Mouse (Mus musculus): ENCODE measurements around the gene Olfr71. TPM values are rescaled to one million over a fixed set of nuclear protein-coding genes. Genes with fewer than 3 reads are reported as not detected.

The Olfr71 gene
- total and polyA plus RNA-seq, 2 experiments from 2014 or later = not detected

- Histone ChIP-seq H3K9me3 (replicated peaks; ENCODE audit: control insufficient read depth, low read length) (no peaks in the 10 kb centered on the region), H3K4me2 (ENCODE audit: low read depth, low read length) (no peak overlapping the region), H3K36me3 (replicated peaks; ENCODE audit: control insufficient read depth, insufficient read depth, low read length) (peaks cover 20% of the 10 kb centered on the region), H3K4me3 (ENCODE audit: low read depth, low read length) (no peak overlapping the region), H3K4me1 (ENCODE audit: control insufficient read depth, insufficient read depth) (no peaks in the 10 kb centered on the region), H3K27ac (ENCODE audit: low read depth) (no peak overlapping the region), H3K9ac (replicated peaks; ENCODE audit: low read depth, low read length) (no peak overlapping the region), H3K27me3 (ENCODE audit: control insufficient read depth, insufficient read depth, low read length) (no peaks in the 10 kb centered on the region)
- DNase-seq (ENCODE audit: low spot score) (no peak), ATAC-seq (ENCODE audit: insufficient read depth, low read depth) (no peak)
- 85% methylated on average over 7 of the region's 7 CpGs for WGBS
- no peak for TF ChIP-seq EP300 (IDR thresholded peaks at IDR 0.05; ENCODE audit: low read depth)
- no peak for TF ChIP-seq CTCF (IDR thresholded peaks at IDR 0.05; ENCODE audit: low read depth)
Observed at GRCm38 (mm10) chr4:43679416-43680043, 30.5 kb downstream of the Olfr71 start.

GRCm38 (mm10) chr4:43678541-43678940, 31.5 kb downstream of the Olfr71 start:
- no peaks in the 10 kb centered on the region for H3K9me3 ChIP-seq (replicated peaks; ENCODE audit: control insufficient read depth, low read length)
- H3K4me3 ChIP-seq (ENCODE audit: low read depth, low read length) = no peak overlapping the region
- no peak overlapping the region for H3K27ac ChIP-seq (ENCODE audit: low read depth)
- ATAC-seq (ENCODE audit: insufficient read depth, low read depth) = no peak
- H3K4me2 ChIP-seq (ENCODE audit: low read depth, low read length) = no peak overlapping the region
- DNase-seq (ENCODE audit: low spot score) = no peak
- H3K27me3 ChIP-seq (ENCODE audit: control insufficient read depth, insufficient read depth, low read length) = no peaks in the 10 kb centered on the region
- no peak overlapping the region for H3K9ac ChIP-seq (replicated peaks; ENCODE audit: low read depth, low read length)
- TF ChIP-seq EP300 (IDR thresholded peaks at IDR 0.05; ENCODE audit: low read depth) = no peak
- no peak for TF ChIP-seq CTCF (IDR thresholded peaks at IDR 0.05; ENCODE audit: low read depth)
- WGBS = 87% methylated on average over 6 of the region's 6 CpGs
- peaks cover 20% of the 10 kb centered on the region for H3K36me3 ChIP-seq (replicated peaks; ENCODE audit: control insufficient read depth, insufficient read depth, low read length)
- no peaks in the 10 kb centered on the region for H3K4me1 ChIP-seq (ENCODE audit: control insufficient read depth, insufficient read depth)

DNA sequence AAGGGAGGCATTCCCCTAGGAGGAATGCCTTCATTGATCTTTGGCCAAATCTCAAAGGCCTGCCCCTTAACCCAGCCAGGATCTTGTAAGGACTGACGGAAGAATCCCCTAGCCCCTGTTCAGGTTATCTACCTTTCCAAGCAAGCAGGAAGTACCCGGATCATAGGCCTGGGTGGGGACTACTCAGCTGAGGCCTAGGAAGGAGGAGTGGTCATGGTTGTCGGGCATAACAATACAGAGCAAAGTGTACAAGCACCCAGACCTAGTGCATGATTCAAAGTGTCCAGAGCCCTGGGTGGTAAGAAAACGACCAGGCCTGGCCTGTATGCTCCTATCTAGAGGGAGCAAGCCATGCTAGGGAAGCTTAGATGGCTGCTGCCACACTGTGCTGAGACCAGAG, 34.4 kb downstream of the Olfr71 start:
- Histone ChIP-seq H3K9me3 (replicated peaks; ENCODE audit: control insufficient read depth, low read length) (no peaks in the 10 kb centered on the region), H3K4me1 (ENCODE audit: control insufficient read depth, insufficient read depth) (no peaks in the 10 kb centered on the region), H3K27me3 (ENCODE audit: control insufficient read depth, insufficient read depth, low read length) (no peaks in the 10 kb centered on the region), H3K4me2 (ENCODE audit: low read depth, low read length) (no peak overlapping the region), H3K9ac (replicated peaks; ENCODE audit: low read depth, low read length) (no peak overlapping the region), H3K27ac (ENCODE audit: low read depth) (no peak overlapping the region), H3K36me3 (replicated peaks; ENCODE audit: control insufficient read depth, insufficient read depth, low read length) (peaks cover 10% of the 10 kb centered on the region), H3K4me3 (ENCODE audit: low read depth, low read length) (no peak overlapping the region)
- ATAC-seq (ENCODE audit: insufficient read depth, low read depth) (no peak), DNase-seq (ENCODE audit: low spot score) (no peak)
- TF ChIP-seq EP300 (IDR thresholded peaks at IDR 0.05; ENCODE audit: low read depth) = no peak
- TF ChIP-seq CTCF (IDR thresholded peaks at IDR 0.05; ENCODE audit: low read depth) = no peak
- WGBS = 65% methylated on average over 4 of the region's 4 CpGs

GRCm38 (mm10) chr4:43674974-43675373, 35.1 kb downstream of the Olfr71 start:
- TF ChIP-seq CTCF (IDR thresholded peaks at IDR 0.05; ENCODE audit: low read depth) (no peak), EP300 (IDR thresholded peaks at IDR 0.05; ENCODE audit: low read depth) (no peak)
- Histone ChIP-seq H3K36me3 (replicated peaks; ENCODE audit: control insufficient read depth, insufficient read depth, low read length) (peaks cover 9% of the 10 kb centered on the region), H3K27ac (ENCODE audit: low read depth) (no peak overlapping the region), H3K4me2 (ENCODE audit: low read depth, low read length) (no peak overlapping the region), H3K4me1 (ENCODE audit: control insufficient read depth, insufficient read depth) (0 out of 2 replicates have a peak, but pooled peaks cover 4% of the 10 kb centered on the region), H3K27me3 (ENCODE audit: control insufficient read depth, insufficient read depth, low read length) (no peaks in the 10 kb centered on the region), H3K9me3 (replicated peaks; ENCODE audit: control insufficient read depth, low read length) (no peaks in the 10 kb centered on the region), H3K9ac (replicated peaks; ENCODE audit: low read depth, low read length) (no peak overlapping the region), H3K4me3 (ENCODE audit: low read depth, low read length) (no peak overlapping the region)
- DNase-seq (ENCODE audit: low spot score) (no peak), ATAC-seq (ENCODE audit: insufficient read depth, low read depth) (no peak)
- WGBS = 78% methylated on average over 5 of the region's 5 CpGs

DNA sequence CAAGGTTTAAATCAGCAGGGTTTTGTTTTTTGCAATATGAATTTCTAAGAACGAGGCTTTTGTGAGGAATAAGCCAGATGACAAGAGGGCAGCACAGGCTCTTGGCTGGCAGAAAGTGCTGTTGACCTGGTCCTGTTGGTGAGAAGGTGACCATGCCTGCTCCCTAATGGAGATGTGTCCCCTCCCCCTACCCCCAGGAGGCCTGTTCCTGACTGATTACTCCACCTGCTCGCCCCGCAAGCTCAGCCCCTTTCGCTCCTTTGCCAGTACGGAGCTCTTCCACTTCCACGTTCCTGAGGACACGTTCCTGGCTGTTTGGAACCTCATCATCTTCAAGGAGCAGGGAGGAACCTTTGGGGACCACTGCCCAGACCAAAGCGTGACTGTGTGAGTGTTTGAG, 36.4 kb downstream of the Olfr71 start:
- H3K4me2 ChIP-seq (ENCODE audit: low read depth, low read length) = no peak overlapping the region
- no peak overlapping the region for H3K27ac ChIP-seq (ENCODE audit: low read depth)
- ATAC-seq (ENCODE audit: insufficient read depth, low read depth) = no peak
- peaks cover 9% of the 10 kb centered on the region for H3K36me3 ChIP-seq (replicated peaks; ENCODE audit: control insufficient read depth, insufficient read depth, low read length)
- DNase-seq (ENCODE audit: low spot score) = no peak
- H3K9me3 ChIP-seq (replicated peaks; ENCODE audit: control insufficient read depth, low read length) = no peaks in the 10 kb centered on the region
- H3K27me3 ChIP-seq (ENCODE audit: control insufficient read depth, insufficient read depth, low read length) = no peaks in the 10 kb centered on the region
- TF ChIP-seq EP300 (IDR thresholded peaks at IDR 0.05; ENCODE audit: low read depth) = no peak
- TF ChIP-seq CTCF (IDR thresholded peaks at IDR 0.05; ENCODE audit: low read depth) = no peak
- WGBS = 85% methylated on average over 8 of the region's 8 CpGs
- 0 out of 2 replicates have a peak, but pooled peaks cover 8% of the 10 kb centered on the region for H3K4me1 ChIP-seq (ENCODE audit: control insufficient read depth, insufficient read depth)
- H3K4me3 ChIP-seq (ENCODE audit: low read depth, low read length) = no peak overlapping the region
- H3K9ac ChIP-seq (replicated peaks; ENCODE audit: low read depth, low read length) = no peak overlapping the region

DNA sequence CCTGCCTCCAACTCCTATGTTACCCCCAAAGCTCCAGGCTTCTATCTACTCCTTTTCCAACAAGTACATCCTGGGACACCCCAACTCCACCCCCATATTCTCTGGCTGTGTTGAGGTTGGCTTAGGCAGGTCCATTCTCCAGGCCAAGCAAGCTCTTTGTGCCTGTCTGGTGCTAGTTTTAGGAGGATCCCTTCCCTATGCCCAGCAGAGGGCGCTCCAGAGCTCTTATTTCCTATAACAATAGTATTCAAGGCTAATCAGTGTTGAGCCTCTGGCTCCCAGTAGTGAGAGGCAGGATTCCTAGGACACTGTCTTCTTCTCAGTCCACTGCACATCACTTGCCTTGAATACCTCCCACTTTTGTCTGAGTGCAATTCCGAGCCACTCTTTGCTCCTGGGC, 38.0 kb downstream of the Olfr71 start:
- DNase-seq (ENCODE audit: low spot score) = peak; percentile 81

More for the DNA sequence above, 38.0 kb downstream of the Olfr71 start:
- Histone ChIP-seq H3K4me1 (ENCODE audit: control insufficient read depth, insufficient read depth) (0 out of 2 replicates have a peak, but pooled peaks cover 8% of the 10 kb centered on the region), H3K4me3 (ENCODE audit: low read depth, low read length) (no peak overlapping the region), H3K9me3 (replicated peaks; ENCODE audit: control insufficient read depth, low read length) (no peaks in the 10 kb centered on the region), H3K27me3 (ENCODE audit: control insufficient read depth, insufficient read depth, low read length) (no peaks in the 10 kb centered on the region), H3K27ac (ENCODE audit: low read depth) (no peak overlapping the region), H3K4me2 (ENCODE audit: low read depth, low read length) (no peak overlapping the region), H3K9ac (replicated peaks; ENCODE audit: low read depth, low read length) (no peak overlapping the region), H3K36me3 (replicated peaks; ENCODE audit: control insufficient read depth, insufficient read depth, low read length) (peaks cover 9% of the 10 kb centered on the region; the same call in 1 of the 2 replicates)
- TF ChIP-seq EP300 (IDR thresholded peaks at IDR 0.05; ENCODE audit: low read depth) = no peak
- TF ChIP-seq CTCF (IDR thresholded peaks at IDR 0.05; ENCODE audit: low read depth) = peak; percentile 80
- WGBS = 4% methylated on average over 2 of the region's 2 CpGs
- peak; percentile 34; the same call in 1 of the 2 replicates for ATAC-seq (ENCODE audit: insufficient read depth, low read depth)

Measured in heart, postnatal 0 days (tissue).